Mouse (Mus musculus): ENCODE measurements around the gene Ccer2.

DNA sequence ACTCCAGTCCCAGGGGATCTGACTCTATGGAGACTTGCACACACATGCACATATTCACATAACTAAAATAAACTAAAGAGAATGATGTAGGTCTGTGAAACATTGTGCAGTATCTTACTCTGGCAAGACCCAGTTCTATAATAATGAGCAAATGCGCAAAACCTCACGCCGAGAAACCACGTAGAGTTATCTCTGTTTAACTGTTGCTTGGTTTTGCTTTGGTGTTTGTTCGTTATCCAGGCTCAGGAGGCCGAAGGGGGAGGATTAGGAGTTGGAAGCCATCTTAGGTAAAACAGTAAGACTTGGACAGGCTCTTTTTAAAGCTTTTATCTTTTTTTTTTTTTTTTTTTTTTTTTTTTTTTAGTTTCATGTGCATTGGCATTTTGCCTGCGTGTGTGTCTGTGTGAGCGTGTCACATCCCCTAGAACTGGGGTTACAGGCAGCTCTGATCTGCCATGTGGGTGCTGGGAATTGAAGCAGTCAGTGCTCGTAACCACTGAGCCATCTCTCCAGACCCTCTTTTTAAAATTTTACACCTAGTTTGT lies 13.5 kb downstream of the Ccer2 start:
- TF ChIP-seq CTCF (IDR thresholded peaks at IDR 0.05; ENCODE audit: low read depth, low read length): no peak
- no peak for TF ChIP-seq POLR2A (IDR thresholded peaks at IDR 0.05; ENCODE audit: insufficient read depth, low read length)
- TF ChIP-seq EP300 (IDR thresholded peaks at IDR 0.05; ENCODE audit: insufficient read depth, low read depth, low read length): no peak
